Mouse (Mus musculus) embryonic facial prominence, embryonic 14.5 days (tissue): ENCODE measurements around the gene Tep1. TPM values are rescaled to one million over a fixed set of nuclear protein-coding genes. Genes with fewer than 3 reads are reported as not detected.
"Not testable (repeated sequence)": the region's sequence is repeated elsewhere in the genome, so short reads cannot be mapped to it uniquely, and the experiment has no call there.

ENCODE experiments used
- ATAC-seq: fragments of 200-750 bp; cut with Nextera tagmentation; 2 replicates; pipeline ENCODE4 v1.8.0; 2017; ENCODE audit warnings: low read depth, moderate number of reproducible peaks, moderate TSS enrichment
- DNase-seq: peaks from one replicate; pipeline ENCODE4 v3.0.0-alpha.2; 2015; ENCODE audit warnings: low spot score
- H3K27ac ChIP-seq: fragments of 300-500 bp; sonication (generic); replicated peaks from 2 replicates; pipeline ENCODE4 v1.5.1; 2014; ENCODE audit warnings: low read depth, mild to moderate bottlenecking, low read length, moderate library complexity
- H3K27me3 ChIP-seq: fragments of 300-500 bp; sonication (generic); replicated peaks from 2 replicates; pipeline ENCODE4 v1.6.1; 2014; ENCODE audit warnings: low read length; ENCODE audit not compliant: control insufficient read depth, insufficient read depth
- H3K36me3 ChIP-seq: fragments of 300-500 bp; sonication (generic); 2 replicates; pipeline ENCODE4 v1.6.1; 2014; ENCODE audit warnings: low read length, mixed read lengths; ENCODE audit not compliant: control insufficient read depth, insufficient read depth
- H3K4me1 ChIP-seq: fragments of 300-500 bp; sonication (generic); 2 replicates; pipeline ENCODE4 v1.6.1; 2014; ENCODE audit warnings: antibody characterized with exemption, low read length; ENCODE audit not compliant: control insufficient read depth, insufficient read depth
- H3K4me2 ChIP-seq: fragments of 300-500 bp; sonication (generic); 2 replicates; pipeline ENCODE4 v1.6.1; 2014; ENCODE audit warnings: low read depth, mild to moderate bottlenecking, low read length, moderate library complexity, mixed read lengths
- H3K4me3 ChIP-seq: fragments of 300-500 bp; sonication (generic); 2 replicates; pipeline ENCODE4 v1.5.1; 2014; ENCODE audit warnings: low read depth, mild to moderate bottlenecking, low read length
- H3K9ac ChIP-seq: fragments of 300-500 bp; sonication (generic); 2 replicates; pipeline ENCODE4 v1.6.1; 2014; ENCODE audit warnings: low read depth, mild to moderate bottlenecking, low read length, moderate library complexity, mixed read lengths
- H3K9me3 ChIP-seq: fragments of 300-500 bp; sonication (generic); 2 replicates; pipeline ENCODE4 v1.6.1; 2016; ENCODE audit warnings: low read length; ENCODE audit not compliant: control insufficient read depth
- WGBS: fragments of 180-500 bp; shearing (Covaris S2); extraction: QIAGEN DNeasy Blood & Tissue Kit; methylation state at CpG from one replicate; pipeline ENCODE4 v1.1.7; 2014; 5-methylcytosine and 5-hydroxymethylcytosine counted together
- polyA plus RNA-seq: library from polyadenylated mRNA; unstranded; fragments of >200 nt; fragmentation: Nextera tagmentation; extraction: Ambion mirVana; gene quantifications from 2 replicates; pipeline ENCODE4 v1.2.1, GENCODE M21; 2014

The Tep1 gene
- polyA plus RNA-seq, 1 experiment from 2014 or later, result 10.3 TPM

- DNase-seq (no peak), ATAC-seq (no peak)
- no peak overlapping the region for H3K4me3 ChIP-seq
- WGBS, result 76% methylated on average over 6 of the region's 6 CpGs
- H3K9me3 ChIP-seq, result no peaks in the 10 kb centered on the region
- H3K4me2 ChIP-seq, result no peak overlapping the region
- H3K4me1 ChIP-seq, result peaks cover 3% of the 10 kb centered on the region
- no peaks in the 10 kb centered on the region for H3K27me3 ChIP-seq
- H3K36me3 ChIP-seq, result no peaks in the 10 kb centered on the region
- H3K27ac ChIP-seq, result no peak overlapping the region
- H3K9ac ChIP-seq, result no peak overlapping the region
Measured at GRCm38 (mm10) chr14:50875591-50876230, 5.4 kb upstream of the Tep1 start.

- peaks cover 5% of the 10 kb centered on the region for H3K4me1 ChIP-seq
- no peak overlapping the region for H3K4me2 ChIP-seq
- H3K9ac ChIP-seq, result no peak overlapping the region
- H3K9me3 ChIP-seq, result no peaks in the 10 kb centered on the region
- no peak overlapping the region for H3K4me3 ChIP-seq
- no peak for DNase-seq
- WGBS, result 79% methylated on average over 3 of the region's 3 CpGs
- no peak for ATAC-seq
- no peaks in the 10 kb centered on the region for H3K27me3 ChIP-seq
- H3K27ac ChIP-seq, result no peak overlapping the region
- no peaks in the 10 kb centered on the region for H3K36me3 ChIP-seq
Measured at GRCm38 (mm10) chr14:50875175-50875574, 4.8 kb upstream of the Tep1 start.

GRCm38 (mm10) chr14:50871284-50871683, 924 bp upstream of the Tep1 start:
- Histone ChIP-seq H3K4me1 (peaks cover 7% of the 10 kb centered on the region), H3K4me2 (0 out of 2 replicates have a peak overlapping the region, but pooled peaks have one; percentile 71), H3K9me3 (no peaks in the 10 kb centered on the region), H3K9ac (no peak overlapping the region), H3K4me3 (no peak overlapping the region), H3K36me3 (no peaks in the 10 kb centered on the region), H3K27ac (no peak overlapping the region), H3K27me3 (no peaks in the 10 kb centered on the region)
- ATAC-seq, result no peak
- DNase-seq, result no peak
- WGBS, result 87% methylated on average over 2 of the region's 2 CpGs

- no peaks in the 10 kb centered on the region for H3K9me3 ChIP-seq
- H3K4me1 ChIP-seq, result peaks cover 7% of the 10 kb centered on the region
- peak overlapping the region; percentile 71 for H3K4me2 ChIP-seq
- H3K4me3 ChIP-seq, result peak overlapping the region; percentile 54
- H3K9ac ChIP-seq, result peak overlapping the region; percentile 72
- DNase-seq (no peak), ATAC-seq (no peak; the same call in 1 of the 2 replicates)
- peak overlapping the region; percentile 70; the same call in 1 of the 2 replicates for H3K27ac ChIP-seq
- no peaks in the 10 kb centered on the region for H3K27me3 ChIP-seq
- WGBS, result 23% methylated on average over 5 of the region's 5 CpGs
- H3K36me3 ChIP-seq, result no peaks in the 10 kb centered on the region
Measured at GRCm38 (mm10) chr14:50870805-50871143, 414 bp upstream of the Tep1 start.

DNA sequence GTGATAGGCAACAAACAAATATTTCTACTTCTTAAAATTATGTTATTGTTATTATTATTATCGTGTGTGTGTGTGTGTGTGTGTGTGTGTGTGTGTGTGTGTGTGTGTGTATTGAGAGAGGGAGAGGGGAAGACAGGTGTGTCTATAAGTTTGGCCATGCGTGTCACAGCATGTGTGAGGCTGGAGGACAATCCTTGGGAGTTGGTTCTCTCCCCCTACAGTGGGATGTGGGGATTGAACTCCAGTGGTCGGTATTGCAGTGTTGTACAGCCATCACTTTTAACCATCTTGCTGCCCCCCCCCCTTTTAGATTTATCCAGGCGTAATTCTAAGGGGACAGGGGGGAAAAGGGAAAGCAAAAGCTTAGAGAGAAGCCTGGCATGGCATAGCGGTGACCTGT, 1.7 kb downstream of the Tep1 start:
- 91% methylated on average over 5 of the region's 5 CpGs for WGBS
- H3K9me3 ChIP-seq, result no peaks in the 10 kb centered on the region
- no peak overlapping the region for H3K4me3 ChIP-seq
- H3K27me3 ChIP-seq, result no peaks in the 10 kb centered on the region
- no peak overlapping the region for H3K27ac ChIP-seq
- peaks cover 7% of the 10 kb centered on the region for H3K4me1 ChIP-seq
- DNase-seq (no peak), ATAC-seq (no peak)
- no peak overlapping the region for H3K9ac ChIP-seq
- H3K36me3 ChIP-seq, result no peaks in the 10 kb centered on the region
- no peak overlapping the region for H3K4me2 ChIP-seq

GRCm38 (mm10) chr14:50868211-50868610, 2.1 kb downstream of the Tep1 start:
- Histone ChIP-seq H3K27ac (no peak overlapping the region), H3K27me3 (no peaks in the 10 kb centered on the region), H3K4me3 (no peak overlapping the region), H3K36me3 (no peaks in the 10 kb centered on the region), H3K4me1 (peaks cover 7% of the 10 kb centered on the region), H3K9me3 (no peaks in the 10 kb centered on the region), H3K4me2 (no peak overlapping the region), H3K9ac (no peak overlapping the region)
- no peak for ATAC-seq
- WGBS, result 74% methylated on average over 4 of the region's 4 CpGs
- DNase-seq, result no peak

GRCm38 (mm10) chr14:50866966-50867365, 3.4 kb downstream of the Tep1 start:
- Histone ChIP-seq H3K9ac (no peak overlapping the region), H3K9me3 (no peaks in the 10 kb centered on the region), H3K27ac (no peak overlapping the region), H3K4me2 (no peak overlapping the region), H3K4me3 (no peak overlapping the region), H3K36me3 (no peaks in the 10 kb centered on the region), H3K4me1 (peaks cover 7% of the 10 kb centered on the region), H3K27me3 (no peaks in the 10 kb centered on the region)
- WGBS, result 92% methylated on average over 3 of the region's 3 CpGs
- no peak for DNase-seq
- no peak for ATAC-seq

- not testable (repeated sequence) for H3K27me3 ChIP-seq, H3K4me2 ChIP-seq, H3K36me3 ChIP-seq, H3K27ac ChIP-seq, H3K9ac ChIP-seq, H3K4me1 ChIP-seq, DNase-seq, ATAC-seq, H3K4me3 ChIP-seq, H3K9me3 ChIP-seq
Measured at GRCm38 (mm10) chr14:50865005-50865404, 5.4 kb downstream of the Tep1 start.

DNA sequence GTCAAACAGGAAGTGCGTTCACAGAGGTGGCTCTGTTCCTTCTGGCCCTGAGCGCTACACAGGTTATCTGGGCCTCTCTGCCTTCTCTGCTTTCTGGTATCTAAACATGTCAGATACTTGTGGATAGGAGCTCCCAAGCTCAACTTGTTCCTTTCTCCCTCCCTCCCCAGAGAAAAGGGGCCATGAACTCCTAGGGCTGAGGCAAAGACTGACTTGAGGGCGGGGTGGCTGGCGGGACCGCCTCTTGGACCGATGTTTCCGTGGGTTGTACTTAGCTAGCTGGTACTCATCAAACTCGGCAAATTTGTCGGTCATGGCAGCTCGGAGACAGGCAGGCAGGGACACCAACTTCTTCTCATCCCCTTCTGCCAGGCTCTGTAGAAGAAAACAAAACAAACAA, 7.7 kb downstream of the Tep1 start:
- Histone ChIP-seq H3K36me3 (peaks cover 12% of the 10 kb centered on the region; the same call in 1 of the 2 replicates), H3K4me2 (no peak overlapping the region), H3K27me3 (no peaks in the 10 kb centered on the region), H3K9me3 (no peaks in the 10 kb centered on the region), H3K4me1 (no peaks in the 10 kb centered on the region), H3K9ac (no peak overlapping the region), H3K27ac (no peak overlapping the region), H3K4me3 (no peak overlapping the region)
- ATAC-seq, result no peak
- 94% methylated on average over 10 of the region's 10 CpGs for WGBS
- DNase-seq, result no peak
